Mouse (Mus musculus) adrenal gland (tissue): ENCODE data around the gene Tbc1d10c.

Source experiments
- intact Hi-C: fragments of 180-260 bp; cut with DNase I; formaldehyde crosslinking; loops from one replicate; pipeline ENCODE4 v1.15.1; 2025

The Tbc1d10c gene

GRCm38 (mm10) chr19:4216041-4216685, 25.1 kb upstream of the Tbc1d10c start:
- intact Hi-C loops = no loop called here

- intact Hi-C loops = no loop called here
Measured at GRCm38 (mm10) chr19:4215451-4215840, 24.4 kb upstream of the Tbc1d10c start.

GRCm38 (mm10) chr19:4214771-4215450, 23.8 kb upstream of the Tbc1d10c start:
- intact Hi-C loops = no loop called here

GRCm38 (mm10) chr19:4214071-4214770, 23.1 kb upstream of the Tbc1d10c start, which contains the start of the genes Clcf1 and AC109138.7:
TSS of gene Clcf1 (plus strand) at chr19:4214238.
TSS of gene AC109138.7 (plus strand) at chr19:4214357.
- intact Hi-C loops = no loop called here

- intact Hi-C loops = no loop called here
Measured at GRCm38 (mm10) chr19:4213524-4213974, 22.5 kb upstream of the Tbc1d10c start.

GRCm38 (mm10) chr19:4211891-4212588, 21.0 kb upstream of the Tbc1d10c start:
- intact Hi-C loops = no loop called here

- intact Hi-C loops = loop anchor here (5.0 kb wide), 1 partner anchor 34 kb away; no protein-coding TSS in a partner anchor
Measured at GRCm38 (mm10) chr19:4208563-4208962, 17.5 kb upstream of the Tbc1d10c start.

- intact Hi-C loops = loop anchor here (1.0 to 5.0 kb wide), 2 partner anchors 21 to 35 kb away; no protein-coding TSS in a partner anchor
Measured at GRCm38 (mm10) chr19:4206971-4207370, 15.9 kb upstream of the Tbc1d10c start.

GRCm38 (mm10) chr19:4204889-4205288, 13.8 kb upstream of the Tbc1d10c start:
- intact Hi-C loops = loop anchor here (2.0 to 5.0 kb wide), 2 partner anchors 37 to 106 kb away; partner anchors contain the start of gene Pitpnm1

GRCm38 (mm10) chr19:4203604-4204326, 12.7 kb upstream of the Tbc1d10c start:
- intact Hi-C loops = loop anchor here (2.0 kb wide), 1 partner anchor 105 kb away; the partner anchor contains the start of gene Pitpnm1

- intact Hi-C loops = no loop called here
Measured at GRCm38 (mm10) chr19:4203148-4203547, 12.1 kb upstream of the Tbc1d10c start.

GRCm38 (mm10) chr19:4202149-4202548, 11.1 kb upstream of the Tbc1d10c start:
- intact Hi-C loops = no loop called here

- intact Hi-C loops = no loop called here
Measured at GRCm38 (mm10) chr19:4201291-4201909, 10.3 kb upstream of the Tbc1d10c start, which contains the start of gene Rad9a. TSS of gene Rad9a (minus strand) at chr19:4201662.

- intact Hi-C loops = no loop called here
Measured at GRCm38 (mm10) chr19:4197180-4197579, 6.1 kb upstream of the Tbc1d10c start.

GRCm38 (mm10) chr19:4196548-4196947, 5.5 kb upstream of the Tbc1d10c start:
- intact Hi-C loops = no loop called here

GRCm38 (mm10) chr19:4196048-4196447, 5.0 kb upstream of the Tbc1d10c start:
- intact Hi-C loops = no loop called here

- intact Hi-C loops = no loop called here
Measured at GRCm38 (mm10) chr19:4194776-4195650, 3.9 kb upstream of the Tbc1d10c start.

- intact Hi-C loops = no loop called here
Measured at GRCm38 (mm10) chr19:4194021-4194724, 3.1 kb upstream of the Tbc1d10c start.
